Mouse (Mus musculus): ENCODE results near the gene Nkapl.
A peak's percentile ranks its signal among the peaks of the same experiment; 100 is the strongest.

DNA sequence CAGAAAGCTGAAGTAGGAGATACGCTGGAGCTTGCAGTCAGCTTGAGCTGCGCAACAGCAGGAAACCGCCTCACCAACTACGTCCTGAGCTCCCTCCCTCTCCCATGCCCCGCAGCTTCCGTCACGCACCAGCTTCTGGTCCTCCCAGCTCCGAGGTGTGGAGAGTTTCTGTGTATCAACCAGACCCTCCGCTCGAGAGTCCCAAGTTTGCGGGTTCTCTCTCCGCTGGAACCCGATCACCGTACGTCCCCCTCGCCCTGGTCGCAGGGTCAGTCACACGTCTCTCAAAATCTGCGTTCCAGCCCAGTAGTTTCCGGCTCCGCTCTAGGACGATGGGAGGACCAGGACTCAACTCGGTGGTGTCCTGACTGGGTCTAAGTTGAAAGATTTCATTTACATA, 14.9 kb downstream of the Nkapl start, which contains the start of gene Zscan26:
- TF ChIP-seq GABPA (IDR thresholded peaks at IDR 0.05; ENCODE audit: low read depth, low read length): no peak
- no peak for TF ChIP-seq SMC3 (IDR thresholded peaks at IDR 0.05; ENCODE audit: low read depth, low read length)
- TF ChIP-seq MAFK (IDR thresholded peaks at IDR 0.05; ENCODE audit: borderline replicate concordance, low read depth, low read length): no peak
- TF ChIP-seq MXI1 (IDR thresholded peaks at IDR 0.05; ENCODE audit: low read depth, low read length): no peak; the same call in 1 of the 2 replicates
- no peak for TF ChIP-seq GATA1 (IDR thresholded peaks at IDR 0.05; ENCODE audit: low read depth, low read length)
- TF ChIP-seq SIN3A (IDR thresholded peaks at IDR 0.05; ENCODE audit: low read length): peak; percentile 75
- no peak for TF ChIP-seq ZC3H11A (IDR thresholded peaks at IDR 0.05; ENCODE audit: low read depth, low read length)
- TF ChIP-seq ZMIZ1 (IDR thresholded peaks at IDR 0.05; ENCODE audit: low read depth, low read length): no peak
- no peak for TF ChIP-seq BHLHE40 (IDR thresholded peaks at IDR 0.05; ENCODE audit: borderline replicate concordance, low read depth, low read length)
- TF ChIP-seq MAX (IDR thresholded peaks at IDR 0.05; ENCODE audit: low read length): peak; percentile 48; the same call in 1 of the 2 replicates

Measured in MEL (cell line).